Mouse (Mus musculus) C2C12 (cell line): ENCODE results near the gene Gtf2h1. TPM values are rescaled to one million over a fixed set of nuclear protein-coding genes. Genes with fewer than 3 reads are reported as not detected.

Experiments
- H3K27me3 ChIP-seq: one replicate; pipeline ENCODE4 v1.6.1; 2011; ENCODE audit not compliant: control insufficient read depth, insufficient read depth, insufficient read length
- H3K36me3 ChIP-seq: one replicate; pipeline ENCODE4 v1.6.1; 2011; ENCODE audit not compliant: control insufficient read depth, insufficient read depth
- H3K4me3 ChIP-seq: one replicate; pipeline ENCODE4 v1.5.1; 2011; ENCODE audit warnings: mild to moderate bottlenecking, control low read depth; ENCODE audit not compliant: poor library complexity, insufficient read depth, severe bottlenecking
- H3K79me2 ChIP-seq: one replicate; pipeline ENCODE4 v1.6.1; 2011; ENCODE audit not compliant: control insufficient read depth, insufficient read depth
- H3K79me3 ChIP-seq: one replicate; pipeline ENCODE4 v1.6.1; 2011; ENCODE audit warnings: low read depth, control low read depth
- H3ac ChIP-seq: one replicate; pipeline ENCODE3; 2011; ENCODE audit warnings: low read depth; ENCODE audit not compliant: control insufficient read depth, insufficient read length
- CEBPB ChIP-seq: IDR thresholded peaks from one replicate; pipeline ENCODE4 v1.6.1; 2011; ENCODE audit warnings: low read depth, mild to moderate bottlenecking, control low read depth, moderate library complexity
- CTCF ChIP-seq: IDR thresholded peaks from one replicate; pipeline ENCODE4 v1.5.1; 2011; ENCODE audit not compliant: control insufficient read depth, insufficient read depth, insufficient read length
- FOSL1 ChIP-seq: IDR thresholded peaks from one replicate; pipeline ENCODE4 v1.8.0; 2011; ENCODE audit warnings: mild to moderate bottlenecking, low read length; ENCODE audit not compliant: poor library complexity, insufficient read depth, severe bottlenecking
- MAX ChIP-seq: IDR thresholded peaks from one replicate; pipeline ENCODE4 v1.6.1; 2011; ENCODE audit warnings: mild to moderate bottlenecking, control low read depth
- MYOD1 ChIP-seq: IDR thresholded peaks from one replicate; pipeline ENCODE4 v1.6.1; 2011; ENCODE audit warnings: low read depth; ENCODE audit not compliant: control insufficient read depth, insufficient read length
- MYOG ChIP-seq: IDR thresholded peaks from one replicate; pipeline ENCODE4 v1.6.1; 2011; ENCODE audit not compliant: control insufficient read depth, insufficient read length; ENCODE audit errors: extremely low read depth
- USF1 ChIP-seq: IDR thresholded peaks from one replicate; pipeline ENCODE4 v1.6.1; 2011; ENCODE audit warnings: low read depth, mild to moderate bottlenecking, control low read depth, moderate library complexity
- polyA plus RNA-seq: library from polyadenylated mRNA; unstranded; fragments of >200 nt; fragmentation: generic; extraction: Trizol; gene quantifications from one replicate; pipeline ENCODE4 v1.2.1, GENCODE M21; 2012; ENCODE audit warnings: missing spikeins

Gtf2h1 gene
- polyA plus RNA-seq, 1 experiment = 19.9 TPM

GRCm38 (mm10) chr7:46833266-46833665 lies 37.4 kb downstream of the Gtf2h1 start:
- Histone ChIP-seq H3K27me3 (no peaks in the 10 kb centered on the region), H3K36me3 (no peaks in the 10 kb centered on the region), H3K79me2 (no peaks in the 10 kb centered on the region), H3ac (no peak overlapping the region), H3K79me3 (no peaks in the 10 kb centered on the region), H3K4me3 (no peak overlapping the region)
- TF ChIP-seq CEBPB (no peak), MYOD1 (peak; percentile 11)

DNA sequence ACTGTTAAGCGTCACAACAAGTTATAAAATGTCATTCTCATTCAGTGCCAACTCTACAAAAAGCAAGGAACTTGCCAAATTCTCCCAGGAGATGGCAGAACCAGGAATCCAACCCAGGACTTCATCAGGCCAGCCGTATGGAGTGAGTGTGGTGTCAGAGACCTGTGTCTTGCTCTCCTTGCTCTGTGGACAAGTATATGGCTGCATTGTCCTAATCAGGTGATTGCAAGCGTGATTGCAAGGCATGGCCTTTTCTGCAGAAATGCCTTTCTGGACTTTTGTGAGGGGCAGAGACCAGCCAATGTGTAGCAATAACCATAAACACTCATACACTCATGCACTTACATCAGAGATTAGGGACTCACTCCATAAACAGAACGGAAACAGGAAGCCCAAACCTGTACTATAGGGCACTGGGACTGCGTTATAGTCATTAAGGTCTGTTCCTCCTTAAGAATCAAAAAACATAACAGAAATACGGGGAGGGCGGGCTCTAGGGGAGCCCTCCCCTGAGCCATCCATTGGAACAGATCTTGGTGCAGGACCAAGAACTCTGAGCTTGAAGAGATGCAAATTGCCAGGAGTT lies 37.9 kb downstream of the Gtf2h1 start:
- TF ChIP-seq MYOG (no peak), CTCF (no peak), FOSL1 (no peak), MYOD1 (no peak), CEBPB (no peak), USF1 (no peak), MAX (no peak)
- H3K79me2 ChIP-seq = no peaks in the 10 kb centered on the region
- H3K79me3 ChIP-seq = no peaks in the 10 kb centered on the region
- H3K36me3 ChIP-seq = no peaks in the 10 kb centered on the region
- H3K4me3 ChIP-seq = no peak overlapping the region
- no peaks in the 10 kb centered on the region for H3K27me3 ChIP-seq
- no peak overlapping the region for H3ac ChIP-seq

DNA sequence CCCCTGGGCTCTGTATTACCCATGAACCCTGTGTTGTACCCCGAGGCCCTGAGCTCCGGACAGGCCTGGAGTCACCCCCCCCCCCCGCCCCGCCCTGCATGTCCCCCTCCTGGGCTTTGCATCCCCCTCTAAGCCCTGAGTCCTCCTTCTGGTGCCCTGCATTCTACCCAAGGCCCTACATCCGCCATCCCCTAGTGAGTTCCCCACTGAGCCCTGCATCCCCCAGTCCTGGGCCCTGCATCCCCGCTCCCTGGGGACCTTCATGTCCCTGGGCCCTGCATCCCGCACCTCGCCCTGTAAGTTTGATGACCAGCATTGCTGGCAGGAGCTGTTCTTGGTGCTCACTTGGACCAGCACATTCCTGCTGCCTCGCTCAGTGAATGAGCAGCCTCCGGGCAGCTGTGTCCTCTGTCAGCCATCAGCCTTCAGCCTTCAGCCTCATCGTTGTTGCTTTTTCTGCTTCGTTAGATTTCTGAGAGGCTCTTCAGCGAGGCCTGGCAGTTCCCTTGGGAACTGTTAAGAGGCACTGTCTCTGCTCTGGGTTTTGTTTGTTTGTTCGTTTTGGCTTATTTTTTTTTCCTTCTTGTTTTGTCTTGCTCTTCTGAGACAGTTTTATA lies 39.2 kb downstream of the Gtf2h1 start:
- H3K36me3 ChIP-seq = no peaks in the 10 kb centered on the region
- H3K79me3 ChIP-seq = no peaks in the 10 kb centered on the region
- TF ChIP-seq MAX = no peak
- no peak for TF ChIP-seq FOSL1
- TF ChIP-seq MYOG = no peak
- no peak for TF ChIP-seq USF1
- TF ChIP-seq CEBPB = no peak
- no peak for TF ChIP-seq MYOD1
- no peak for TF ChIP-seq CTCF
- H3K4me3 ChIP-seq = no peak overlapping the region
- no peak overlapping the region for H3ac ChIP-seq
- no peaks in the 10 kb centered on the region for H3K79me2 ChIP-seq
- H3K27me3 ChIP-seq = no peaks in the 10 kb centered on the region

GRCm38 (mm10) chr7:46836357-46836756 lies 40.5 kb downstream of the Gtf2h1 start:
- Histone ChIP-seq H3ac (no peak overlapping the region), H3K79me2 (no peaks in the 10 kb centered on the region), H3K36me3 (no peaks in the 10 kb centered on the region), H3K4me3 (no peak overlapping the region), H3K79me3 (no peaks in the 10 kb centered on the region), H3K27me3 (no peaks in the 10 kb centered on the region)
- TF ChIP-seq CEBPB (no peak), FOSL1 (no peak), CTCF (no peak), MYOD1 (no peak), MAX (no peak), MYOG (no peak), USF1 (no peak)

- H3K27me3 ChIP-seq = no peaks in the 10 kb centered on the region
- no peaks in the 10 kb centered on the region for H3K36me3 ChIP-seq
- no peak overlapping the region for H3ac ChIP-seq
- no peak overlapping the region for H3K4me3 ChIP-seq
- H3K79me3 ChIP-seq = no peaks in the 10 kb centered on the region
- H3K79me2 ChIP-seq = no peaks in the 10 kb centered on the region
- TF ChIP-seq FOSL1 (no peak), MYOD1 (no peak), MAX (no peak), MYOG (no peak), USF1 (no peak), CTCF (no peak), CEBPB (no peak)
These were observed 41.2 kb downstream of the Gtf2h1 start for GRCm38 (mm10) chr7:46837073-46837472.

DNA sequence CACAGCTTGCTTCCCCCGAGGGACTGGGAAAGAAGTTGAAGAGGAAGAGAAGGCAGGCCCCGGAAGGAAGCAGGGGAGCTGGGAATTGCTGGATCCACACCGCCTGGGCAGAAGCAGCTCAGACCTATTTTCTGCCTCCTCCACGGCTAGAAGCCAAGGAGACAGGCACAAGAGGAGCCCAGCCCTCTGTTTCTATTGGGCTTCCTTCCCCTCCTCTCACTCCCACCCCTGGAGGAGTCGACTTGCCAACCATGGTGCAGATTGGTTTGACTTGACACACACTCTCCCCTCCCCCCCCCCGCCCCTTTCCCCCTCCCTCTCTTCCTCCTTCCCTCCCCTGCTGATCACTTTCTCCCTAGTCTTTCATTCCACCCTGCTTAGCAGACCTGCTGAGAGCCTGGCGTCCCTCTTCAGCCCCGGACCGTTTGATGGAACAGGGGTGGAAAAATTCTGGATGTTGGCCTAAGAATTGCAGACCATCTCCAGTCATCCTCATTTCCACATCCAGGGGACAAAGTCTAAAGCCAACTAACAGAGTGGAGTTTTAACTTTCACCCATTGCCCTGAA lies 42.3 kb downstream of the Gtf2h1 start:
- no peak overlapping the region for H3K4me3 ChIP-seq
- TF ChIP-seq FOSL1 (no peak), CEBPB (no peak), CTCF (no peak), USF1 (no peak), MYOG (no peak), MAX (no peak), MYOD1 (no peak)
- no peaks in the 10 kb centered on the region for H3K27me3 ChIP-seq
- no peaks in the 10 kb centered on the region for H3K79me3 ChIP-seq
- no peak overlapping the region for H3ac ChIP-seq
- no peaks in the 10 kb centered on the region for H3K36me3 ChIP-seq
- H3K79me2 ChIP-seq = no peaks in the 10 kb centered on the region
